Mouse (Mus musculus) adrenal gland, postnatal 25 days (tissue): Measurements from ENCODE around the gene Coro1b. TPM values are rescaled to one million over a fixed set of nuclear protein-coding genes. Genes with fewer than 3 reads are reported as not detected.

Experiments
- DNase-seq: peaks from one replicate; pipeline ENCODE4 v3.0.0; 2021; ENCODE audit warnings: mixed read lengths
- long read RNA-seq: library from polyadenylated mRNA; stranded (forward); transcript quantifications from one replicate; pipeline ENCODE4 v2.0.0, GENCODE M21; 2021
- total RNA-seq: library from RNA; stranded (reverse); gene quantifications from 2 replicates; pipeline ENCODE4 v1.2.3, GENCODE M21; 2021

The Coro1b gene
- total RNA-seq = 179 and 226 TPM in 2 replicates
- long read RNA-seq, transcript Coro1b-201 (11 exons, 1,888 nt) = major isoform, 59 of 235 reads
- long read RNA-seq, partial matches to known transcripts = 25 of 235 reads
- long read RNA-seq, other reads (novel, unspliced or antisense) = 151 of 235 reads

DNA sequence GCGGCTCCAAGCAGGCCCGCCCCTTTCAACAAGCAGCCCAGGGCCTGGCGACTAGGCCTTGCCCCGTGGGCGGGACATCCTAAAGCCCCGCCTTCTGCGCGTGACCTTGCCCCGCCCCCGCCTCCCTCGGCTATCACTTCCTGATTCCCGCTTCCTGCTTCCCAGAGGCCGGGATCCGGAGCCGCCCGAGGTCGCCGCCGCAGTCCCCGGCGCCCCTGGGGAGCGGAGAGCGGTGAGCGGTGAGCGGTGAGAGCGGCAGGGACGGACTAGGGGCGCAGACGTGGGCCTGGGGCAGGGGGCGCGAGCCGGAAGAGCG lies at the start of gene Coro1b:
Coro1b (plus strand) TSS at position 129 of the 316 bp plus-strand sequence.
- DNase-seq = peak; percentile 98

GRCm38 (mm10) chr19:4099056-4099455 lies 49.4 kb upstream of the Coro1b start:
- DNase-seq = peak; percentile 94

DNA sequence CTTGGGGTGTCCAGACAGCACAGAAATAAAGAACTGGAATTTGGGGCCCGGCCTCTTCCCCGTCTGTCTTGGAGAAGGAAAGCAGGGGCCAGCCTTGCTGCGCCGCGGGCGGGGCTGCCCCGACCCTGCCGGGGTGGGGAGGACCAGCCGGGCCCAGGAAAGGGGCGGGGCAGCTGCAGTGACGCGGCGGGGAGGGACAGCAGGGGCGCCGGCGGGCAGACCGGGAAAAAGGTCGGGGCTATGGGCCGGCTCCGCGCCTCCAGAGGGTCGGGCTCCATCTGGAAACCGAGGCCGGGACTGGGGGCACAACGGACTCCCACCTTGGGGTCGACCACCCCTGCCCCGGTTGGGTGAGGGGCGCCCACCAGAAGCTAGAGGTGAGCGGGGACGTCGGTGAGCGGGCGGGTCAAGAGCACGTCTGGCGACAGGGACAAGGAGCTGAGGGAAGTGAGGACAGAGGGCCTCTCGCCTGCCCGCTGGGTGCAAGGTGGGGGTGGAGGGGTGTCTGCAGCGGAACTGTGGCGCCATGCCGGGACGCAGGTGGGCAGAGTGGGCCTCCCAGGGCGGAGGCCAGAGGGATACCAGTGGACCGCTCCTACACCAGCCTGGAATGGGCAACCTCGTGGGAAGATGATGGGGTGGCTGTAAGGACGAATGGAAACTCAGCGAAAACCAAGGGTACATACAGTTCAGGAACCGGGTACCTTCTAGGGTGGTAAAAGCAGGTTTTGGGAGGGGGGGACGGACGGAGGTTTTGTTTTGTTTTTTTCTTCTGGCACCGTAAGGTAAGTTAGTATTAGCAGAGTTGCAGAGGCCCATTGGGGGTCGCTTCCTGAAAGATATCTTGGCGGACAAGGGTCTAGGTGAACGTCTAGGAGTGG lies 48.3 kb upstream of the Coro1b start, which contains the start of gene Pitpnm1:
Pitpnm1 (plus strand) TSS at position 162 of the 881 bp plus-strand sequence.
- DNase-seq = peak; percentile 89

GRCm38 (mm10) chr19:4100718-4101261 lies 47.6 kb upstream of the Coro1b start:
- DNase-seq = peak; percentile 72

- DNase-seq = no peak
Measured at GRCm38 (mm10) chr19:4101466-4101865, 47.0 kb upstream of the Coro1b start.

DNA sequence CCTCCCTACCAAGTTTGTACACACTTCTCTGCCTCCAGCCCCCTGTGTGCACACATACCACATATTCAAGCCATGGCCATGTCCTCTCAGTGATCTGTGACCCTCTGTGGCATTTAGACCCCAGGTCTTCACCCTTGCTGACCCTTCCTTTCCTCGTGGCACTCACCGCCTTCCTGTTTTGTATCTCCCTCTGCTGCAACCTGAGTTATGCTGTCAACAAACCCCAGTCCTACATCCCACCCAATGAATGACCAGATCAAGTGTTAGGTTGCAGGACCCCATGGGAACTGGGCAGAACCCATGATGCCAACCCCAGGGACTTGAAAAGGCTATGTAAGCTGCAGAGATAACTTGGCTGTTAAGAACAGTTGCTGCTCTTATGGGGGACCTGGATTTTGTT lies 46.4 kb upstream of the Coro1b start:
- no peak for DNase-seq

GRCm38 (mm10) chr19:4102626-4103025 lies 45.8 kb upstream of the Coro1b start:
- DNase-seq = no peak

- DNase-seq = no peak
Measured at GRCm38 (mm10) chr19:4103294-4103693, 45.1 kb upstream of the Coro1b start.

DNA sequence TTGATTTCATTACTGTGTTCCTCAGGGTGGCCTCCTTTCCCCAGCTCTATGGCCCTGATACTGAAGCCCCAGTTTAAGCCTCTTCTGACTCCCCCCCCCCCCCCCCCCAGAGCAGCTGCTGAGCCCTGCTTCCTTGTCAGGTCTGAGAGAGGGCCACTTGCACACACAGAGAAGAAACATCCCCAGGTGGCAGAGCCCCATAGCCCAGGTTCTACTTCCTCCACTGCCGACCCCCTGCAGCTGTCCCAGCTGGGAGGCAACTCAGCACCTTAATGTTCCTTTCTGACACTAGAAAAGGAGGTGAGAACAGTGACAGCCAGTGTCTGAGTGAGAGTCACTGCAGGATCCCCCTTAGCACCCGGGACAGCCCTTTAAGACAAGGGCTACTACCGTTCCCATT lies 44.6 kb upstream of the Coro1b start:
- no peak for DNase-seq

DNA sequence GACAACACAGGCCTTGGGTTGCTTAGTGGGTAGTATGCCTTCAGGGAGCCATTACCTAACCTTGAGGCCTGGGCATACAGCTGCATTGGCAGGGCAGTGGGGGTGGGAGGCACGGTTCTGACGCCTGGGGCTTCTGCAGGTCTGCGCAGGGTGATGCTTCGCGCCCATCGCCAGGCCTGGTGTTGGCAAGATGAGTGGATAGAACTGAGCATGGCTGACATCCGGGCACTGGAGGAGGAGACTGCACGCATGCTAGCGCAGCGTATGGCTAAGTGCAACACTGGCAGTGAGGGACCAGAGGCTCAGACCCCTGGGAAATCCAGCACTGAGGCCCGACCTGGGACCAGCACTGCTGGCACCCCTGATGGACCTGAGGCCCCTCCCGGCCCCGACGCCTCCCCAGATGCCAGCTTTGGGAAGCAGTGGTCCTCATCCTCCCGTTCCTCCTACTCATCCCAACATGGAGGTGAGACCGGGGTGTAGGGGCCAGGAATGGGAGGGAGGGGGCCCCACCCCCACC lies 43.7 kb upstream of the Coro1b start:
- DNase-seq = no peak

GRCm38 (mm10) chr19:4106654-4107053 lies 41.8 kb upstream of the Coro1b start:
- no peak for DNase-seq

DNA sequence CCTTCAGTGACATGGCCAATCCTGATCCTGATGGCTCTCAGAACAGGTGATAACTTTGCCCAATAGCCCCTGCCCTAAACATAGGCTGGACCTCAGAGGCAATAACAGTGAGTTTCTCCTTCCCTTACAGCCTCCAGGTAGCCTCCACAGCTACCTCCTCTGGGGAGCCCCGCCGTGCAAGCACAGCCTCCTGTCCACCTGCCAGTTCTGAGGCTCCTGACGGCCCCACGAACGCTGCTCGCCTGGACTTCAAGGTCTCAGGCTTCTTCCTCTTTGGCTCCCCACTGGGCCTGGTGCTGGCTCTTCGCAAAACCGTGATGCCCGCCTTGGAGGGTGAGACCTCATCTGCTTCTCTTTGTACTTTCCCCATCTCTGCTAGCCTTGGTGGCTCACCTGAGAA lies 39.9 kb upstream of the Coro1b start:
- no peak for DNase-seq

GRCm38 (mm10) chr19:4112063-4112960 lies 36.1 kb upstream of the Coro1b start:
- no peak for DNase-seq

- peak; percentile 97 for DNase-seq
Measured at GRCm38 (mm10) chr19:4113186-4113805, 35.1 kb upstream of the Coro1b start.

- no peak for DNase-seq
Measured at GRCm38 (mm10) chr19:4113806-4114230, 34.6 kb upstream of the Coro1b start.

GRCm38 (mm10) chr19:4114551-4114950 lies 33.9 kb upstream of the Coro1b start:
- DNase-seq = no peak

DNA sequence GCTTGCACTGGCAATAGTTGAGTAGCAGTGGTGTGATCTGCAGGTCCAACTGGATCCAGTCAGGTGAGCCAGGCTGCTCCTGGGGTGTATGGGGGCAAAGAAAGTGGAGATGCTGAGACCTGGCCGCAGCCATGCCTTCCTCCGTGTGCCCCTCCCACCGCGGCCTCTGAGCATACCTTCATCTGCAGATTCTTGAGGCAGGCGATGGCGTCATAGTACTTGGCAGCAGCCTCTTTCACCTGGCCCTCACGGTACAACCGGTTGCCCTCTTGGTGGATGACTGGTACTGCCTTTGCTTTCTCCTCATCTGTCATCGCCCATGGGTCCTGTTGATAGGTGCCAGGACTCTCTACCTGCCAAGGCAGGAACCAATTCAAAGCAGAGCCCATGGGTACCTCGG lies 33.3 kb upstream of the Coro1b start:
- DNase-seq = no peak

GRCm38 (mm10) chr19:4115816-4116215 lies 32.6 kb upstream of the Coro1b start:
- no peak for DNase-seq

DNA sequence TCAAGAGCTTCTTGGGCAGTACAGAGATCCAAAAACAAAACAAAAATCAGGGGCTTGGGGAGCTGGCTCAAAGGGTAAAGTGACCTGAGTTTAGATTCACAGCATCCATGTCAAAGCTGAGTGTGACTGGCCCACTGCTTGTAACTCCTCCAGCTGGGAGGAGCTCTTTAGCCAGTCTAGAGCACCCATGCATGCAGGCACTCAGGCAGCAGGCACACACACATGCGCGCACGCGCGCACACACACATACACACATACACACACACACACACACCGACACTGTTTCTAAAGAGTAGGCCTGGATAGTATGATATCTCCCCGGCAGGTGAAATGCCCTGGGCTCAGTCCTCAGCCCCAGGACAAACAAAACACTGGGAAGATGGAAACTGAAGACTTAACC lies 31.4 kb upstream of the Coro1b start:
- DNase-seq = no peak

DNA sequence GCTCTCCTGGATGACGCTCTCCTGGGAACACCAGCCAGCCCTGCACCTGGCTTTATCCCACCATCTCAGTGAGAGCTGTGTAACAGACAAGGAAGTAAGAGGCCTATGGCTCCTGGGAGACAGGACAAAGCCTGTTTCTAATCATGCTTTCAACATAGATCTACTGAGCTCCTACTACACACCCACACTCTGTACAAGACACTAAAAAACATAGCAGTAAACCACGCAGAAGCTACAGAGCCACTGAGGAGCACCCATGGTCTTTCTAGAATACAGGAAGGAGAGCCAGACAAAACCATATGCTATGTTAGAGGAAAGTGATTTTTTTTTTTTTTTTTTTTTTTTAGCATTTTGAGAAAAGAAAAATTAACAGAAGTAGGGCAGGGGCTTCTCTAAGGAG lies 30.1 kb upstream of the Coro1b start:
- DNase-seq = no peak

DNA sequence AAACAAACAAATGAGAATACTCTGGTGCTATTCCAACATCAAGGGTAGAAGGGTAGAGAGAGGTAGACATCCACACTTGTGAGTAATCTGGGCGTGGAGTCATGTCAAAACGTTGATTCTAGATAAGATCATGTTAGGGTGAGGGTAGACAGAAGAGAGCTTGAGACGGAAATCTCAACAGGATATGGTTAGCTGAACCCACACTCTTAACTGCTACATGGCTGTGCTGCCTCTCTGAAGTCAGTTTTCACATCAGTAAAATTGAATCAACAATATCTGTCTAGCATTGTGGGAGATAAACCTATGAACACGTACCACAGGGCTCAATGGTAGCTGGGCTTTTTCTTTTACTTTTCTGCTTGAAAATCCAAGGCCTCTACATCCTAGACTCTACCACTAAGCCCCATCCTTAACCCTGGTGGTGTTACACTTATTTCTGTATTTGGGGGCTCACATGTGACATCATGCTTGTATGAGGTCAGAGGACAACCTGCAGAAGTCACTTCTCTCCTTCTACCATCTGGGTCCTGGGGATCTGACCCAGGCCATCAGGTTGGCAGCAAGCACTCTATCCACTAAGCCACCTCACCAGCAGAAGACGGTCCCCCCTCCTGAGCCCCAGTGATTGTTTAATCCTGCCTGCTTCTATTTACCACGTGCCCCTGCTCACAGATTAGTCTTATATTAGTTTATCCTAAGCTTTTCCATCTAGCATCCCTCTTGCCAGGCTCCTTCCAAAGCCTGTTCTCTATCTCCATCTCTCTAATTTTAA lies 28.5 kb upstream of the Coro1b start:
- no peak for DNase-seq
